Mouse (Mus musculus) macrophage (primary cell): ENCODE results near the gene Tgfb1i1. TPM values are rescaled to one million over a fixed set of nuclear protein-coding genes. Genes with fewer than 3 reads are reported as not detected.

Experiments used
- polyA plus RNA-seq: library from polyadenylated mRNA; stranded (reverse); fragments of 250-400 nt; gene quantifications from 3 replicates; pipeline ENCODE4 v1.2.4, GENCODE M21; 2018; ENCODE audit warnings: inconsistent platforms

Gene Tgfb1i1
- polyA plus RNA-seq, 1 experiment from 2014 or later = 0.36 TPM

Other genes with a start within 250 kb of the Tgfb1i1 start
- gene Trim72, start 242.9 kb upstream of the Tgfb1i1 start, polyA plus RNA-seq = not detected in 3 replicates
- 101 to 216 TPM (median 128 TPM) in 3 replicates for gene Itgam, start 184.2 kb upstream of the Tgfb1i1 start, polyA plus RNA-seq
- gene Gm49368, start 184.1 kb upstream of the Tgfb1i1 start, polyA plus RNA-seq = 1.0 to 2.2 TPM (median 1.6 TPM) in 3 replicates
- gene Itgax, start 117.3 kb upstream of the Tgfb1i1 start, polyA plus RNA-seq = 4.4 to 10.4 TPM (median 7.7 TPM) in 3 replicates
- 0.22 to 0.40 TPM (median 0.32 TPM) in 3 replicates for gene Itgad, start 92.4 kb upstream of the Tgfb1i1 start, polyA plus RNA-seq
- 1.2 to 2.2 TPM (median 1.7 TPM) in 3 replicates for gene Cox6a2, start 40.4 kb upstream of the Tgfb1i1 start, polyA plus RNA-seq
- 10.9 to 18.5 TPM (median 17.7 TPM) in 3 replicates for gene Armc5, start 9.5 kb upstream of the Tgfb1i1 start, polyA plus RNA-seq
- 5.0 to 5.9 TPM (median 5.6 TPM) in 3 replicates for gene 9130023H24Rik, start 8.8 kb upstream of the Tgfb1i1 start, polyA plus RNA-seq
- gene Slc5a2, start 18.8 kb downstream of the Tgfb1i1 start, polyA plus RNA-seq = 0.52 TPM in 1 of 3 replicates, not detected in the others
- gene BC017158, start 51.4 kb downstream of the Tgfb1i1 start, polyA plus RNA-seq = 16.5 to 20.1 TPM (median 18.5 TPM) in 3 replicates
- 269 to 404 TPM (median 315 TPM) in 3 replicates for gene Rgs10, start 171.9 kb downstream of the Tgfb1i1 start, polyA plus RNA-seq
- 52.9 to 67.1 TPM (median 56.1 TPM) in 3 replicates for gene Tial1, start 214.9 kb downstream of the Tgfb1i1 start, polyA plus RNA-seq